Mouse (Mus musculus): ENCODE measurements around the gene Myog. TPM values are rescaled to one million over a fixed set of nuclear protein-coding genes. Genes with fewer than 3 reads are reported as not detected.

The Myog gene
- polyA plus RNA-seq, 3 experiments from 2014 or later, result not detected

- no peak for ATAC-seq
Measured at GRCm38 (mm10) chr1:134285458-134286120, 4.2 kb upstream of the Myog start.

DNA sequence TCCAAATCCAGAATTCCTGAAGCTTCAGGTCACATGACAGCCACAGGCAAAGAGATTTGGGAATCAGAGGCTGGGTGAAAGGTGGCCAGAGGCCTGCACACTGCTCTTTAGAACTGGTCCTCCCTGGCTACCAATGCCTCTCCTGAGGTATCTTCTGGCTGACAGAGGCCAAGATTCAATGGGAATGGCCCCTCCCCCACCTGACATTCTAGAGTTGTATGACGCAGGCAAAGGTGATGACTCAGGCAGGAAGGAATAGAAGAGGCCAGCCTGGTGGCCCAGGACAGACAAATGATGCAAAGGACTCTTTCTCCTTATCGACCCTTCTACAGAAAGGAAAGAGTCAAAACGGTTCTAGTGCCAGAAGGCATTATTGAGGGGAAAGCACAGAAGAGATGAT lies 1.6 kb upstream of the Myog start:
- ATAC-seq, result no peak

- no peak for ATAC-seq
Measured at GRCm38 (mm10) chr1:134290300-134290699, 511 bp downstream of the Myog start.

DNA sequence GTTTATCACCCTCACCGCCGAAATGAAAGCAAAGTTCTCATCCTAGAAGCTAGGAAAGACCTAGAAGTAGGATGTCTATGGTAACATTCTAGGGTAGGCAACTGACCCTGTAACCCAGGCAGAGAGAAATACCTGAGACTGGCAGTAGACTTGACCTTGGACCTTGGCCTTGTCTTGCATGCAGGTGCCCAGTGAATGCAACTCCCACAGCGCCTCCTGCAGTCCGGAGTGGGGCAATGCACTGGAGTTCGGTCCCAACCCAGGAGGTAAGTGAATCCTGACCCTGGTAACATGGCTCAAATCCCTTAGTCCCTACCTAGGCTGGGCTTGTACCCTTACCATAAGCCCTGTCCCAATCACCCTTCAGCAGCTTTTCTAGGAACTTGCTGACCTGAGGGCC lies 1.1 kb downstream of the Myog start:
- ATAC-seq, result no peak

GRCm38 (mm10) chr1:134291555-134291954 lies 1.8 kb downstream of the Myog start:
- no peak for ATAC-seq

DNA sequence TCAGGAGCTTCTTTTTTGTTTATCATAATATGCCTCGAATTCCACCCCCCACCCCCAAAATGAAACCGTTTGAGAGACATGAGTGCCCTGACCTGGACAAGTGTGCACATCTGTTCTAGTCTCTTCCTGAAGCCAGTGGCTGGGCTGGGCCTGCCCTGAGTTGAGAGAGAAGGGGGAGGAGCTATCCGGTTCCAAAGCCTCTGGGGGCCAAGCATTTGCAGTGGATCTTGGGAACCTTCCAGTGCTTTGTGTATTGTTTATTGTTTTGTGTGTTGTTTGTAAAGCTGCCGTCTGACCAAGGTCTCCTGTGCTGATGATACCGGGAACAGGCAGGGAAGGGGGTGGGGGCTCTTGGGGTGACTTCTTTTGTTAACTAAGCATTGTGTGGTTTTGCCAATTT lies 2.3 kb downstream of the Myog start:
- no peak for ATAC-seq

DNA sequence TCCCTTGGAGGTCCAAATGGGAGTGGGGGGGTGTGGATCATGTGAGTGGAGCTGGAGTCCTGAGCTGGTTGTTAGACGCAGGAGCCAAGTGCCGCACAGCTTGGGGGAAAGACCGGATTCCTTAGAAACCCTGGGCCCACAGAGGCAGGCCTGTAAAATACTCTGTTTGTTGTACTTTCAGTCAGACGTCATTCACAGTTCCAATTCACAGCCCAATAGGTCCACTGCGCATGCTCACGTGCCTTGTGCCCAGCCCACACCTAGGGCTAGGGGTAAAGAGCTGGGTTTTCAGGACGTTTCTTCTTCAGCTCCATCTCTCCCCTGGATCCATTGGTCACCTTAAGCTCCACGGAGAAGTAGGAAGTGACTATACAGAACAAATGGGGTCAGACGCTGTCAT lies 2.8 kb downstream of the Myog start:
- no peak for ATAC-seq

- no peak for ATAC-seq
Measured at GRCm38 (mm10) chr1:134293276-134293675, 3.5 kb downstream of the Myog start.

DNA sequence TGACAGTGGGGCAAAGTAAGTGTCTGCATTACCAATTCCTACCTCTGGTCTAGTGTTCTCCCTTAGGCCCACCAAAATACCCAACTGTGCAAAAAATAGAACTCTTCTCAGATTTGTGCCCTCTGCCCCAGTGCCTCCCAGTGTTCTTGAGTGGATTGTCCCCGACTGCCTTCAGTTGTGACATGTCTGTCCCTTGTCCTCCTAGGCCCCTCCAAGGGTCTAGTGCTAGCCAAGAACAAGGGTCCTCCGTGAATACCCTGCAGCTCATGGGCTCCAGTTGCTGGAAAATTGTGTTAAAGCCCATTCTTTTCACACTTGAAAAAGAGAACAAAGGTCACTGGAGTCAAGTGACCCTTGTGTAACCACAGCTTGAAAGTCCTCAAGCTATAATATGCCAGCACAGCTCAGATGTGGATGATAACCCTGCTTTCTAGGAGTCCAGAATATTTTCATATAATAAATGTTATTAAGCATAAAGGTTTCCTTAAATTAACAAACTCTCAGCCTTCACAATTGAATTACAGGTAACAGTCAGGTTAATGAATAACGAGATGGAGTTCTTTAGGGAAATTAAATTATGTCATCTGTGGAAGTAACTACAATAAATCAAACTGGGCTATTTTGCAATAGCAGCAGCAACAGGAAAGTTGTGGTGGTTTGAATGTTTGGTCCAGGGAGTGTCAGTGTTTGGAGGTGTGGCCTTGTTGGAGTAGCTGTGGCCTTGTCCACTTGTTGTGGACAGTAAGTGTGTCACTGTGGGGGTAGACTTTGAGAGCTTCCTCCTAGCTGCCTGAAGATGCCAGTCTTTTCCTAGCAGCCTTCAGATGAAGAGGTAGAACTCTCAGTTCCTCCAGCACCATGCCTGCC lies 4.2 kb downstream of the Myog start:
- ATAC-seq, result no peak

DNA sequence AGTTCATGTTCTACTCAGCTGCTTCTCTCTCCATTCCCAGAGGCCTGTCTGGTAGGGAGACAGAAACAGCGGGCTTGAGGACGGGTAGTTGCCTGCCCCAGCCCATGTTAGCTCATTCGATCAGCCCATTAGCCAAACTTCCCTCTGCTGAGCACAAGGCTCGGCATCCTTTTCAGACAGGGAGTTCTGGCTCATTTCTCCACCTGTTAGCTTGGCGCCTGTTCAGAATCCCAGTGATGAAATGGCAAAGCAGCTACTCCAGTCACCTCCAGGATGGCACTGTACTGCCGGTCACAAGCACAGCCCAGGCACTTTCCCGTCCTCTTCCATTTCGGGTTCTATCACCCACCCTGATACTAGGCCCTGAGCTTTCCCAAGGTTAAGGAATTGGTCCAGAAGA lies 7.5 kb downstream of the Myog start:
- no peak for ATAC-seq

DNA sequence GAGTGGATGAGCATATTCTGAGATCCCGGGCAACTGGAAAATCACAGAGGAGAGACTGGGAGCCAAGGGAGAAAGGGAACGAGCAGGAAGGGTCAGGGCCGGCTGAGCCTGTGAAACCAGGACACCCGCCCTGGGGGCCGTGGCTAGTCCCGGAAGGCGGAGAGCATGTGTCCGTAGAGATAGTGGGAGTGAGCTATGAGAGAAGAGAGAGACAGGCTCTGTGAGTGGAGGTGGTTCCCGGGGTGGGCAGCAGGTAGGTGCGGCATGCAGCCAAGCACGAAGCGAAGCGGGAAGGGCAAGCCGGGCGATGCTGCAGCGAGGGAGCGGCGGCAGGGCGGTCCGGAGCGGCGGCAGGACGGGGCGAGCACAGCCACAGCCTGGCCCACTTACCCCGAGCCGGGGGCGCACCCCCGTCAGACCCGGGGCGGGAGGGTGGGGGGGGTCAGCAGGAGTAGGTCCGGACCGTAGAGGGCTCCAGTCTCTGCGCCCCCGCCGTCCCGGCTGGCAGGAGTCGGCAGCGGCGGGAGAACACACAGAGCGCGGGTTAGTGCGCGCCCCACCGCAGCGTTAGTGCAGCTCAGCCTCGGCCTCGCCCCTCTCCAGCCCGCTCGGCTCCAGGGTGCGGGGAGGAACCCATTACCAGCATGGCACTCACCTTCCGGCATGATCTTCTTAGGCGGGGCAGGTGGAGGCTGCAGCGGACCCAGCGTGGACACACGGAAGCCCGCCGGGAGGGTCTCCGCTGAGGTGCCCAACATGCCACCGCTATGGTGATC lies 9.0 kb downstream of the Myog start:
- ATAC-seq, result no peak

- no peak for ATAC-seq
Measured at GRCm38 (mm10) chr1:134302568-134303238, 12.9 kb downstream of the Myog start.

- ATAC-seq, result no peak
Measured at GRCm38 (mm10) chr1:134304940-134305339, 15.2 kb downstream of the Myog start.

- no peak for ATAC-seq
Measured at GRCm38 (mm10) chr1:134307409-134307808, 17.6 kb downstream of the Myog start.

DNA sequence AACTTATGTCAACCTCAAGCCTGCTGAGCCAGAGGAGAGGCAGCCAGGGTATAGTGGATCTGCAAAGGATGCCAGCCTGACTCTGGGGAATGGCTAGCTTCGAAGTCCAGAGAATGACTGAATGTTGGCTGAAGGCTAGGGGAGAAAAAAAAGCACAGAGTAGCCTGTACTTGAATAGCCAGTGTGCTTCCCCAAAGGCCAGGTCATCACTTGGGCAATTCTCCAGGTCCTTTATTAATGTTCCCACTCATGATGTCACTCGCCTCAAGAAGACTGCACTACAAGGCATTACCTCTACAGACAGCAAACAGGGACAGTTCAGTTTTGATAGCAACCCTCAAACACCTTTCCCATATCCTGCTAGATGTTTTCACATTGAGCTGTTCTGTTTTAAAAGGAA lies 20.5 kb downstream of the Myog start:
- ATAC-seq, result no peak

- no peak for ATAC-seq
Measured at GRCm38 (mm10) chr1:134310729-134311128, 20.9 kb downstream of the Myog start.

- ATAC-seq, result no peak
Measured at GRCm38 (mm10) chr1:134311760-134312159, 22.0 kb downstream of the Myog start.

GRCm38 (mm10) chr1:134315181-134315580 lies 25.4 kb downstream of the Myog start:
- no peak for ATAC-seq

- ATAC-seq, result no peak
Measured at GRCm38 (mm10) chr1:134316361-134316760, 26.6 kb downstream of the Myog start.

DNA sequence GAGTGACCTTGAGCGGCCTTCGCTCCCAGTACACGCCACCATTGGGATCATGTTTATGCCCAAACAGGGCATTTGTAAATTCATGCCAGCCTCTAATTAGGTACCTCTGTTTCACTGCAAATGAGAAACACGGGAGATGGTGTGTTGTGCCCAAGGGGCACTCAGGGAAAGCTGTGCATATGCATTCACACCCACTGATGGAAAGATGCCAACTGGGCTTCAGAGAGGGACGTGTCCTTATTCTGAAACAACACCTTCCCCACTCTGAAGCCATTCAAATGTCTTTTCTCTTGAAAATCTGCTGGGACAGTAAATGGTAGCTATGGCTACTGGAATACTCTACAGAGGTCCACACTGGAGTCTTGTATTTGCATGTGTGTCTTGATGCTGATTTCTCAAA lies 28.5 kb downstream of the Myog start:
- no peak for ATAC-seq

DNA sequence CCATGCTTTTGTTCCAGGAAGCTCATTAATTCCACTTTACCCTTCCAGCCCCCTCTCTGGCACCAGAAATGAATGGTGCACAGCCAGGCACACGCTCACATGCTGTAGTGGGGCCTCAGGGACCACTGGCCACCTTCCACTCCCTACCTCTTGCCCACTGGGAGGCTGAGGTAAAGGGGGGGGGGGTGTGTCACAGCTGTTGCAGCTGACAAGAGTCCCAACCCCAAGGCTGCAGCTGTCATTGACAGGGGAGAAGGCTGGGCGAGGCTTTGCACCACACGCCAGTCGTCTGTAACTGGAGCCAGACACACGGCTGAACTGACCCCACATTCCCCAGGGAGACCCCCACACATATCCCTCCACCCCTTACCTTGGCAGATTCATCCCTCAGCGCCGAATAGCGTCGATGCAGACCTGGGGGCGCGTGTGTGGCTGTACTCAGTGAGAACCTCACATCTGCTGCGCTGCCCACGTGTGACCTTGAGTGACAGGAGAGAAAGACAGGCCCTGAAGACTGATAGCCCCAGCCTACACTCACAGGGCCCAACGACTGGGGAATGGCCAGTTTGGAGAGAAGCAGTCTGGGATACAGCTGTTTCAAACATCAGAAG lies 31.0 kb downstream of the Myog start:
- no peak for ATAC-seq

DNA sequence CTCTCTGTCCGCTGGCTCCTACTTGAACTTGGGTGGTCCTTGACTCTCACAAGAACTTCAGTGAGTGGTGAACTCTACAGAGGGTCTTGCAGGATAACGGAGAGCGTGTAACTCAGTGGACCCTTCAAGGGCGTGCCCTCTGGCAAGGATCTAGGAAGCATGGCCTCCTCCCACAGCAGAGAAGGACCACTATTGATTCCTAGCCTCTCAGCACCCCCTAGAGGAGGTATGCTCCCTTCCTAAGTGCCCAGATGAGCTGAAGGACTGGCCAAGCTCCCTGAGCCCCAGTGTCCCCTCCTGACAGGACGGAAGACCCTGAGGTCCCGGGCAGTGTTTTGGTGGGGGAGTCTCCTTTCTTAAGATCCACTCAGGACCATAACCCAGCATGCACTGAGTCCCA lies 32.8 kb downstream of the Myog start:
- no peak for ATAC-seq
